22 mouse cellular contexts compared by ENCODE assay signal in the genomic region with DNA sequence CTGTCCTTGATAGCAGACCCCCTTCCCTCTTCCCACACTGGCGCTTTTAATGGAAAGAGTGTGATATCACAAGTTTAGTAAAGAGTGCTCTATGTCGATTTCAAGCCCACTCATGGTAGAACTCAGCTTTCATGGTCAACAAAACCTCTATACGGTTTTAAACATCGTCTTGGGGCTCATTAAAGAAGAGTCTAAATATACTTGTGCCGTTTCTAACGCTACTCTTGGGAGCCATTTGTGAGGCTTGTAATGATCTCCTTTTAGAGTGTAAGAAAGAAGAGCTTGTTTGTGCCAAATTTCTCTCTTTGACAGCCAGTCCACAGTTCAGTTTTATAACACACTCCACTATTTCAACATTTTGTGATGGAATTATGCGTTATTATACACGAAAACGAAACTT.
DNase-seq lines count a peak whose midpoint lies in the region; ATAC-seq and TF ChIP-seq lines count a peak whose summit lies in the region.
"Had no signal": no experiment of that assay in that cellular context is flagged by ENCODE, and none has a peak within 500 bp of the region (broad histone marks: within the 10 kb centered on the region; RNA-seq: fewer than 3 reads in every experiment).

No protein-coding gene starts in this region.

- H3K9ac ChIP-seq in heart, postnatal 0 days (replicated peaks; ENCODE audit: low read depth, low read length): no peak overlapping the region
- H3K9ac ChIP-seq in lung, embryonic 14.5 days: no peak overlapping the region
- H3K9ac ChIP-seq in limb, embryonic 15.5 days: no peak overlapping the region
- H3K9ac ChIP-seq: embryonic facial prominence, embryonic 15.5 days; heart, embryonic 15.5 days; hindbrain, embryonic 14.5 days had no signal

- H3K9me3 ChIP-seq in heart, postnatal 0 days (replicated peaks; ENCODE audit: control insufficient read depth, low read length): no peaks in the 10 kb centered on the region
- no peaks in the 10 kb centered on the region for H3K9me3 ChIP-seq in heart, embryonic 10.5 days
- no peaks in the 10 kb centered on the region for H3K9me3 ChIP-seq in lung, embryonic 14.5 days (ENCODE audit: low read depth, low read length)
- H3K9me3 ChIP-seq in limb, embryonic 15.5 days: no peaks in the 10 kb centered on the region
- H3K9me3 ChIP-seq: embryonic facial prominence, embryonic 15.5 days; forebrain, embryonic 10.5 days; heart, embryonic 15.5 days; hindbrain, embryonic 10.5 days had no signal

- H3K36me3 ChIP-seq in heart, postnatal 0 days (replicated peaks; ENCODE audit: control insufficient read depth, insufficient read depth, low read length): peaks cover 54% of the 10 kb centered on the region
- H3K36me3 ChIP-seq in heart, embryonic 10.5 days: peaks cover 55% of the 10 kb centered on the region
- no peaks in the 10 kb centered on the region for H3K36me3 ChIP-seq in lung, embryonic 14.5 days (ENCODE audit: insufficient read depth)
- H3K36me3 ChIP-seq in limb, embryonic 15.5 days: no peaks in the 10 kb centered on the region
- H3K36me3 ChIP-seq: embryonic facial prominence, embryonic 15.5 days had no signal

- H3K4me3 ChIP-seq in heart, postnatal 0 days (ENCODE audit: low read depth, low read length): no peak overlapping the region
- H3K4me3 ChIP-seq in heart, embryonic 10.5 days: no peak overlapping the region
- no peak overlapping the region for H3K4me3 ChIP-seq in lung, embryonic 14.5 days (ENCODE audit: low read depth, low read length)
- no peak overlapping the region for H3K4me3 ChIP-seq in limb, embryonic 15.5 days
- H3K4me3 ChIP-seq: embryonic facial prominence, embryonic 15.5 days; erythroblast, embryonic 14.5 days; forebrain, embryonic 10.5 days; heart, embryonic 15.5 days; hindbrain, embryonic 10.5 days had no signal

- no peak for DNase-seq in heart, postnatal 0 days (ENCODE audit: low spot score)
- DNase-seq in heart, embryonic 10.5 days (ENCODE audit: low spot score): no peak
- DNase-seq in lung, embryonic 14.5 days: peak; percentile 7
- no peak for DNase-seq in lung, postnatal 25 days (ENCODE audit: low spot score)
- DNase-seq in right cerebral cortex, postnatal 36 days (ENCODE audit: low spot score in 2 of 2): no peak
- DNase-seq: adrenal gland, postnatal 14 days; cerebellum, adult 11-12 months; cerebellum, adult 9-11 months; cerebellum, postnatal 36 days; heart, adult 18-20 months had no signal

- TF ChIP-seq CTCF in heart, postnatal 0 days (IDR thresholded peaks at IDR 0.05; ENCODE audit: low read depth): no peak
- no peak for TF ChIP-seq CTCF in lung, embryonic 14.5 days (IDR thresholded peaks at IDR 0.05; ENCODE audit: low read depth)

- H3K27me3 ChIP-seq in heart, postnatal 0 days (ENCODE audit: control insufficient read depth, insufficient read depth, low read length): no peaks in the 10 kb centered on the region
- no peaks in the 10 kb centered on the region for H3K27me3 ChIP-seq in heart, embryonic 10.5 days (ENCODE audit: insufficient read depth, poor library complexity, severe bottlenecking)
- H3K27me3 ChIP-seq in lung, embryonic 14.5 days (ENCODE audit: insufficient read depth, low read length): no peaks in the 10 kb centered on the region
- no peaks in the 10 kb centered on the region for H3K27me3 ChIP-seq in limb, embryonic 15.5 days
- H3K27me3 ChIP-seq: CH12.LX; embryonic facial prominence, embryonic 15.5 days; heart, embryonic 15.5 days; Patski had no signal

- 0 out of 2 replicates have a peak overlapping the region, but pooled peaks have one; percentile 3 for H3K27ac ChIP-seq in heart, postnatal 0 days (ENCODE audit: low read depth)
- no peak overlapping the region for H3K27ac ChIP-seq in heart, embryonic 10.5 days
- no peak overlapping the region for H3K27ac ChIP-seq in lung, embryonic 14.5 days (ENCODE audit: low read depth)
- peak overlapping the region; percentile 33; the same call in 1 of the 2 replicates for H3K27ac ChIP-seq in limb, embryonic 15.5 days
- H3K27ac ChIP-seq: embryonic facial prominence, embryonic 15.5 days; forebrain, embryonic 10.5 days; heart, embryonic 15.5 days; hindbrain, embryonic 10.5 days; hindbrain, embryonic 14.5 days had no signal

- 84% methylated on average over 9 of the region's 9 CpGs for WGBS in heart, postnatal 0 days
- WGBS in heart, embryonic 10.5 days: 82% methylated on average over 9 of the region's 9 CpGs
- WGBS in lung, embryonic 14.5 days: 75% methylated on average over 9 of the region's 9 CpGs
- WGBS in limb, embryonic 15.5 days: 49% methylated on average over 9 of the region's 9 CpGs

- H3K4me1 ChIP-seq in heart, postnatal 0 days (ENCODE audit: control insufficient read depth, insufficient read depth): peaks cover 16% of the 10 kb centered on the region
- H3K4me1 ChIP-seq in heart, embryonic 10.5 days: 0 out of 2 replicates have a peak, but pooled peaks cover 4% of the 10 kb centered on the region
- no peaks in the 10 kb centered on the region for H3K4me1 ChIP-seq in lung, embryonic 14.5 days (ENCODE audit: insufficient read depth)
- H3K4me1 ChIP-seq in limb, embryonic 15.5 days: peaks cover 10% of the 10 kb centered on the region

- ATAC-seq in heart, postnatal 0 days (ENCODE audit: insufficient read depth, low read depth): no peak
- no peak for ATAC-seq in lung, embryonic 14.5 days (ENCODE audit: insufficient read depth)
- ATAC-seq in limb, embryonic 15.5 days (ENCODE audit: insufficient number of reproducible peaks, low FRiP score, low TSS enrichment, low read depth): peak; percentile 30; the same call in 1 of the 2 replicates
- ATAC-seq: activated CD4-positive, CD25-positive, alpha-beta regulatory T cell, adult 4 months; forebrain, embryonic 14.5 days; Patski had no signal

- TF ChIP-seq EP300 in heart, postnatal 0 days (IDR thresholded peaks at IDR 0.05; ENCODE audit: low read depth): no peak

- no peak overlapping the region for H3K4me2 ChIP-seq in heart, postnatal 0 days (ENCODE audit: low read depth, low read length)
- no peak overlapping the region for H3K4me2 ChIP-seq in lung, embryonic 14.5 days
- H3K4me2 ChIP-seq in limb, embryonic 15.5 days: no peak overlapping the region
- H3K4me2 ChIP-seq: embryonic facial prominence, embryonic 15.5 days; heart, embryonic 11.5 days; heart, embryonic 15.5 days; hindbrain, embryonic 14.5 days had no signal

Comparison
In these comparisons a context has a peak if more than half of its experiments do, and no peak if none do; other contexts are left out.
1. H3K27ac ChIP-seq: peak in heart, postnatal 0 days (single experiment) and limb, embryonic 15.5 days (single experiment); none in heart, embryonic 10.5 days (single experiment) and lung, embryonic 14.5 days (single experiment).